27 mouse cellular contexts compared by ENCODE assay signal in genomic region chr16:19151110-19151509, GRCm38 (mm10).
"Had no signal": no experiment of that assay in that cellular context is flagged by ENCODE, and none has a peak within 500 bp of the region (broad histone marks: within the 10 kb centered on the region; RNA-seq: fewer than 3 reads in every experiment).

No protein-coding gene starts in this region.

- H3K27ac ChIP-seq: embryonic facial prominence, embryonic 10.5 days; embryonic facial prominence, embryonic 12.5 days; embryonic facial prominence, embryonic 13.5 days; embryonic facial prominence, embryonic 15.5 days; forebrain, embryonic 10.5 days; forebrain, embryonic 12.5 days; forebrain, embryonic 13.5 days; forebrain, embryonic 15.5 days; gastrocnemius, adult 2 months; heart, adult 2 months had no signal

- H3K27me3 ChIP-seq: embryonic facial prominence, embryonic 12.5 days; embryonic facial prominence, embryonic 13.5 days; embryonic facial prominence, embryonic 15.5 days; forebrain, embryonic 12.5 days; forebrain, embryonic 13.5 days; forebrain, embryonic 15.5 days had no signal

- H3K36me3 ChIP-seq: embryonic facial prominence, embryonic 10.5 days; embryonic facial prominence, embryonic 12.5 days; embryonic facial prominence, embryonic 13.5 days; embryonic facial prominence, embryonic 15.5 days; forebrain, embryonic 10.5 days; forebrain, embryonic 12.5 days; forebrain, embryonic 15.5 days had no signal

- H3K4me1 ChIP-seq: embryonic facial prominence, embryonic 10.5 days; embryonic facial prominence, embryonic 12.5 days; embryonic facial prominence, embryonic 13.5 days; embryonic facial prominence, embryonic 15.5 days; forebrain, embryonic 10.5 days; forebrain, embryonic 12.5 days; forebrain, embryonic 13.5 days; forebrain, embryonic 15.5 days had no signal

- H3K4me2 ChIP-seq: embryonic facial prominence, embryonic 12.5 days; embryonic facial prominence, embryonic 13.5 days; embryonic facial prominence, embryonic 15.5 days; forebrain, embryonic 12.5 days; forebrain, embryonic 13.5 days; forebrain, embryonic 15.5 days had no signal

- DNase-seq: cerebellum, adult 8-10 months; cerebellum, adult 9-11 months; cerebellum, postnatal 10 days; cerebellum, postnatal 14 days; cerebellum, postnatal 25 days; cerebellum, postnatal 36 days; embryo, embryonic 11 days; forebrain, postnatal 0 days; gastrocnemius, adult 2 months; gastrocnemius, postnatal 10 days; gastrocnemius, postnatal 14 days; gastrocnemius, postnatal 25 days; gastrocnemius, postnatal 36 days; heart, adult 11 months; heart, adult 18-20 months; heart, adult 2 months had no signal

- H3K9me3 ChIP-seq: embryonic facial prominence, embryonic 10.5 days; embryonic facial prominence, embryonic 12.5 days; embryonic facial prominence, embryonic 13.5 days; embryonic facial prominence, embryonic 15.5 days; forebrain, embryonic 10.5 days; forebrain, embryonic 12.5 days; forebrain, embryonic 13.5 days had no signal

- H3K4me3 ChIP-seq: embryonic facial prominence, embryonic 10.5 days; embryonic facial prominence, embryonic 12.5 days; embryonic facial prominence, embryonic 13.5 days; embryonic facial prominence, embryonic 15.5 days; erythroblast, embryonic 14.5 days; forebrain, embryonic 10.5 days; forebrain, embryonic 12.5 days; forebrain, embryonic 13.5 days; forebrain, embryonic 15.5 days; gastrocnemius, adult 2 months; heart, adult 2 months had no signal

- ATAC-seq: forebrain, embryonic 13.5 days; forebrain, embryonic 14.5 days; forebrain, embryonic 15.5 days; forebrain, embryonic 16.5 days; forebrain, postnatal 0 days had no signal

- H3K9ac ChIP-seq: embryonic facial prominence, embryonic 12.5 days; embryonic facial prominence, embryonic 13.5 days; embryonic facial prominence, embryonic 15.5 days; forebrain, embryonic 12.5 days; forebrain, embryonic 13.5 days; forebrain, embryonic 15.5 days; forebrain, postnatal 0 days had no signal
